Mouse (Mus musculus): Measurements from ENCODE around the gene Mfsd4b3. TPM values are rescaled to one million over a fixed set of nuclear protein-coding genes. Genes with fewer than 3 reads are reported as not detected.
"Not testable (repeated sequence)": the region's sequence is repeated elsewhere in the genome, so short reads cannot be mapped to it uniquely, and the experiment has no call there.

The Mfsd4b3 gene
- 1 to 10 TPM; 4.4 to 7.6 TPM for total RNA-seq (2021)
- long read RNA-seq, experiment 1, transcript Mfsd4b3-201 (4 exons, 1,787 nt): major isoform, 5 of 10 reads
- long read RNA-seq, experiment 1, partial matches to known transcripts: 0 of 10 reads
- long read RNA-seq, experiment 1, other reads (novel, unspliced or antisense): 5 of 10 reads
- long read RNA-seq, experiment 2, transcript Mfsd4b3-201 (4 exons, 1,787 nt): major isoform, 5 of 10 reads
- long read RNA-seq, experiment 2, partial matches to known transcripts: 1 of 10 reads
- long read RNA-seq, experiment 2, other reads (novel, unspliced or antisense): 4 of 10 reads

DNA sequence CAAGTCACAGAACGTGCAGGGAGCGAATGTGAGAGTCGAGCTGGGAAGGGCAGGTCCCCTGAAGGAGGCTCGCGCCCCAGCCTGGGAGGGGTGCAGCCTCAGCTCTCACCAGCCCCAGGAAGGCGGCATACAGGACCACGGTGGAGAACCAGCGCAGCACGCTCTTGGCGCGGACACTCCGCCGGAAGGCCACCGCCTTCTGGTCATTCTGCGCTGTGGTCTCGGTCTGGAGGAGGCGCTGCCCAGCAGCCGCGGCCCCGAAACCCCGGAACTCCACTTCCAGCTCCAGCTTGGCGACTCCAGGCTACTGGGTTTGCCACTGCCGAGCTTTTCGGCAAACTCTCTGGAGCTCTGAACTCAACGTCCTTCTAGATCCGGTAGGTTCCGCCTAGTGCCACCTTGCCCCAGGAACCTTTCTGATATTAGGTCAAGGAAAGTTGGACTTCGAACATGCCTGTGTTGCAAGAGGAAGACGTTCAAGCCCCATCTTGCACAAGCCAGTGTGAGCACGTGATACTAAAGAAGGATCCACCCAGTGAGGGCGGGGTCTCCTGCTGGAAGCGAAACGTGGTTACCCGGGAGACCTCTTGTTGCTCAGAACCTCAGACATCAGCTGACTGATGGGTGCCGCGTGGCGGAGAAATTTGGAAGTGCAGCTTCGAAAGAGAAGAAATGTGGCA is at the start of gene Mfsd4b3:
TSS of gene Mfsd4b3 (minus strand) at position 393 of the 680 bp plus-strand sequence.
- peak within 1 kb of the TSS; percentile 82 for H3K4me3 ChIP-seq
- peak; percentile 80 for TF ChIP-seq CTCF (IDR thresholded peaks at IDR 0.05)
- peak; percentile 96 for DNase-seq
- intact Hi-C loops (cut with DNase I): loop anchor here (2.0 to 5.0 kb wide), 5 partner anchors 58 to 253 kb away; partner anchors contain the start of gene Slc16a10
- H3K27ac ChIP-seq: peak within 1 kb of the TSS; percentile 100

- intact Hi-C loops (cut with DNase I): no loop called here
- H3K4me3 ChIP-seq: no peak overlapping the region
- no peak for TF ChIP-seq CTCF (IDR thresholded peaks at IDR 0.05)
- no peak overlapping the region for H3K27ac ChIP-seq
- no peak for DNase-seq
These were observed 49.6 kb upstream of the Mfsd4b3 start for GRCm38 (mm10) chr10:40009591-40009990.

GRCm38 (mm10) chr10:40008847-40009246 is 48.9 kb upstream of the Mfsd4b3 start:
- H3K4me3 ChIP-seq; H3K27ac ChIP-seq; DNase-seq; intact Hi-C loops (cut with DNase I): not testable (repeated sequence)

DNA sequence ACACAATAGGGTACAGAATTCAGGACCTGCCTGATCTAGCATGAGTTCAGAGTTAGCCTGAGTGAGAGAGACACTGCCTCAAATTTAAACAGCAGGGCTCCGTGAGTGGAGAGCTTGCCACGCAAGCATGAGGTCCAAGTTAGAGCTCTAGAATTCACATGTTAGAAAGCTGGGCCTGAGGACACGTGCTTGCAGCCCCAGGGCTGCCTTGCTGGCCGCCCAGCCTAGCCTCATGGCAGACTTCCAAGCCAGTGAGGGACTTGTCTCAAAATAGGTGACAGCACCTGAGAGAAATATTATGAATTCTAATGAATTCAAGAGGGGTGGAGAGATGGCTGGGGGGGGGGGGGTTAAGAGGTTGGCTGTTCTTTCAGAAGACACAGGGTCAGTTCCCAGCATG is 48.0 kb upstream of the Mfsd4b3 start:
- intact Hi-C loops (cut with DNase I): no loop called here

GRCm38 (mm10) chr10:40006963-40007362 is 47.0 kb upstream of the Mfsd4b3 start:
- H3K4me3 ChIP-seq: no peak overlapping the region
- H3K27ac ChIP-seq: no peak overlapping the region
- TF ChIP-seq CTCF (IDR thresholded peaks at IDR 0.05): no peak
- DNase-seq: no peak
- intact Hi-C loops (cut with DNase I): no loop called here

More for the DNA sequence above, 48.0 kb upstream of the Mfsd4b3 start:
- no peak for TF ChIP-seq CTCF (IDR thresholded peaks at IDR 0.05)
- no peak for DNase-seq
- no peak overlapping the region for H3K27ac ChIP-seq
- no peak overlapping the region for H3K4me3 ChIP-seq

DNA sequence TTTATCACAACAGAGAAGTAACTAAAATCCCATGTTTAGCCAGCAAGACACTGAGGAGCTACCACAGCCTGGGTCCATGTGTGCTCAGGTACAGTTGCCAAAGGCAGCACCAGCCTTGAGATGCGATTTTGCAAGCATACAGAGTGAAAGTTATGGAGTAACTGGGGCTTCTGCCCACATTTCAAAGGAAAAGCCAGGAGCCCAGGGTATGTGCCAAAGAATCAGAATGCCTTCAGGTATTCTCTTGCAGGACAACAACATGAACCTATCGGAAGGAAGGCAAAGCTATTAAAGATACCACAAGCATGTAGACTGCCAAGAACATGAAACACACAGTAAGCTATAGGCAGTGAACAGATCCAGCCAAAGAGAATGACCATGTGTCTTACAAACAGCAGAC is 40.8 kb upstream of the Mfsd4b3 start:
- no peak for DNase-seq
- Histone ChIP-seq H3K4me3 (no peak overlapping the region), H3K27ac (no peak overlapping the region)
- no peak for TF ChIP-seq CTCF (IDR thresholded peaks at IDR 0.05)
- intact Hi-C loops (cut with DNase I): no loop called here

- no peak for TF ChIP-seq CTCF (IDR thresholded peaks at IDR 0.05)
- intact Hi-C loops (cut with DNase I): no loop called here
These were observed 31.2 kb upstream of the Mfsd4b3 start for GRCm38 (mm10) chr10:39991155-39991554.

GRCm38 (mm10) chr10:39986466-39986865 is 26.5 kb upstream of the Mfsd4b3 start, which contains the start of gene Mfsd4b5:
Mfsd4b5 (minus strand) TSS chr10:39986646.
- no peak for DNase-seq
- H3K4me3 ChIP-seq: no peak within 1 kb of the TSS
- no peak for TF ChIP-seq CTCF (IDR thresholded peaks at IDR 0.05)
- no peak within 1 kb of the TSS for H3K27ac ChIP-seq
- intact Hi-C loops (cut with DNase I): no loop called here

More at GRCm38 (mm10) chr10:39991155-39991554, 31.2 kb upstream of the Mfsd4b3 start:
- no peak overlapping the region for H3K27ac ChIP-seq
- no peak for DNase-seq
- H3K4me3 ChIP-seq: no peak overlapping the region

- Histone ChIP-seq H3K4me3 (no peak overlapping the region), H3K27ac (no peak overlapping the region)
- no peak for DNase-seq
- intact Hi-C loops (cut with DNase I): no loop called here
- no peak for TF ChIP-seq CTCF (IDR thresholded peaks at IDR 0.05)
These were observed 22.7 kb upstream of the Mfsd4b3 start for GRCm38 (mm10) chr10:39982604-39983003.

DNA sequence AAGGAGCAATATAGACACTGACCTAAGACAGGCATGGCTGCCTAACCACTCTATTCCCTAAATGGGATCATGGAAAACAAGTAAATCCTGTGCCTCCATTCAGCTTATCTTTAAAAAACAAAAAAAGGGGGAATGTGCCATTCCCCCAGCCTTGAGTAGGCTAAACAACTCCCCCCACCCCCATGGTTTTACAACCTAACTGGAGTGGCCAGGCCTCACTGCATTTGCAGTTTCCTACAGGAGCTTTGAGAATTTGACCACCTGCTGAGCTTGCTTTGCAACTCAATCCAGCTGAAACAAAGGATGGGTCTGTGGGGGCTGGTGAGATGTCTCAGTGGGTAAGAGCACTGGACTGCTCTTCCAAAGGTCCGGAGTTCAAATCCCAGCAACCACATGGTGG is 18.3 kb upstream of the Mfsd4b3 start:
- TF ChIP-seq CTCF (IDR thresholded peaks at IDR 0.05): no peak
- Histone ChIP-seq H3K27ac (no peak overlapping the region), H3K4me3 (no peak overlapping the region)
- no peak for DNase-seq
- intact Hi-C loops (cut with DNase I): no loop called here

- DNase-seq: no peak
- intact Hi-C loops (cut with DNase I): no loop called here
- H3K4me3 ChIP-seq: no peak overlapping the region
- no peak for TF ChIP-seq CTCF (IDR thresholded peaks at IDR 0.05)
- no peak overlapping the region for H3K27ac ChIP-seq
These were observed 17.4 kb upstream of the Mfsd4b3 start for GRCm38 (mm10) chr10:39977346-39977745.

- Histone ChIP-seq H3K27ac (no peak overlapping the region), H3K4me3 (no peak overlapping the region)
- no peak for DNase-seq
- TF ChIP-seq CTCF (IDR thresholded peaks at IDR 0.05): no peak
- intact Hi-C loops (cut with DNase I): no loop called here
These were observed 15.8 kb upstream of the Mfsd4b3 start for GRCm38 (mm10) chr10:39975771-39976170.

DNA sequence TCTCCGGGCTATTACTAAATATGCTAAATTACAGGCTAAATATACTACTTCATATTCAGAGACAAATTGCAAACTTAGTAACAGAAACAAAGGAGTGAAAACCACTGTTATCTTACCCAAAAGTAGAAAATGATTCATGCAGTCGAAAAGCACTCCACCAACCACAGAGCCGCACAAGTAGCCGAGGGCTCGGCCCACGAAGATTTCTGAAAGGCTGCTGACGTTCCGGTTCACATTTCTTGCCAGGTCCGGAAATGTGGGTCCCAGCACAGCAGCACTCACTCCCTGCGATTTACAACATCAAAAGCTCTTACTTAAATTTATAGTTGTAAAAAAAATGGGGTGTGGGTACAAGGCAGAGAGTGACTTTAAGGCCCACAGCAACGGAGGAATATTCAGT is 15.0 kb upstream of the Mfsd4b3 start:
- intact Hi-C loops (cut with DNase I): no loop called here
- no peak for DNase-seq
- no peak for TF ChIP-seq CTCF (IDR thresholded peaks at IDR 0.05)
- Histone ChIP-seq H3K4me3 (no peak overlapping the region), H3K27ac (no peak overlapping the region)
